Mouse (Mus musculus) heart, embryonic 12.5 days (tissue): ENCODE data around the gene Nfx1. TPM values are rescaled to one million over a fixed set of nuclear protein-coding genes. Genes with fewer than 3 reads are reported as not detected.
"Not testable (repeated sequence)": the region's sequence is repeated elsewhere in the genome, so short reads cannot be mapped to it uniquely, and the experiment has no call there.

Source experiments
- ATAC-seq: fragments of 200-750 bp; cut with Nextera tagmentation; 2 replicates; pipeline ENCODE4 v1.8.0; 2017; ENCODE audit warnings: moderate TSS enrichment, moderate library complexity; ENCODE audit not compliant: insufficient number of reproducible peaks, low FRiP score
- H3K27ac ChIP-seq: fragments of 300-500 bp; sonication (generic); 2 replicates; pipeline ENCODE4 v1.5.1; 2016; ENCODE audit warnings: mild to moderate bottlenecking, moderate library complexity; ENCODE audit not compliant: poor library complexity, severe bottlenecking
- H3K27me3 ChIP-seq: fragments of 300-500 bp; sonication (generic); replicated peaks from 2 replicates; pipeline ENCODE4 v1.6.1; 2016; ENCODE audit warnings: mild to moderate bottlenecking, moderate library complexity
- H3K36me3 ChIP-seq: fragments of 300-500 bp; sonication (generic); 2 replicates; pipeline ENCODE4 v1.6.1; 2016; ENCODE audit warnings: mild to moderate bottlenecking, moderate library complexity
- H3K4me1 ChIP-seq: fragments of 300-500 bp; sonication (generic); replicated peaks from 2 replicates; pipeline ENCODE4 v1.6.1; 2016; ENCODE audit warnings: mild to moderate bottlenecking
- H3K4me2 ChIP-seq: fragments of 300-500 bp; sonication (generic); 2 replicates; pipeline ENCODE4 v1.6.1; 2016; ENCODE audit warnings: mild to moderate bottlenecking, moderate library complexity
- H3K4me3 ChIP-seq: fragments of 300-500 bp; sonication (generic); 2 replicates; pipeline ENCODE4 v1.5.1; 2016; ENCODE audit warnings: mild to moderate bottlenecking
- H3K9ac ChIP-seq: fragments of 300-500 bp; sonication (generic); 2 replicates; pipeline ENCODE4 v1.6.1; 2016; ENCODE audit warnings: mild to moderate bottlenecking, moderate library complexity
- H3K9me3 ChIP-seq: fragments of 300-500 bp; sonication (generic); replicated peaks from 2 replicates; pipeline ENCODE4 v1.6.1; 2016; ENCODE audit warnings: mild to moderate bottlenecking, moderate library complexity
- WGBS: fragments of 180-500 bp; shearing (Covaris S2); methylation state at CpG from one replicate; pipeline ENCODE4 v1.1.7; 2016; 5-methylcytosine and 5-hydroxymethylcytosine counted together
- polyA plus RNA-seq: library from polyadenylated mRNA; unstranded; fragments of >200 nt; fragmentation: Nextera tagmentation; extraction: Ambion mirVana; gene quantifications from 2 replicates; pipeline ENCODE4 v1.2.1, GENCODE M21; 2016

The Nfx1 gene
- 67.8 and 75.0 TPM in 2 replicates for polyA plus RNA-seq

DNA sequence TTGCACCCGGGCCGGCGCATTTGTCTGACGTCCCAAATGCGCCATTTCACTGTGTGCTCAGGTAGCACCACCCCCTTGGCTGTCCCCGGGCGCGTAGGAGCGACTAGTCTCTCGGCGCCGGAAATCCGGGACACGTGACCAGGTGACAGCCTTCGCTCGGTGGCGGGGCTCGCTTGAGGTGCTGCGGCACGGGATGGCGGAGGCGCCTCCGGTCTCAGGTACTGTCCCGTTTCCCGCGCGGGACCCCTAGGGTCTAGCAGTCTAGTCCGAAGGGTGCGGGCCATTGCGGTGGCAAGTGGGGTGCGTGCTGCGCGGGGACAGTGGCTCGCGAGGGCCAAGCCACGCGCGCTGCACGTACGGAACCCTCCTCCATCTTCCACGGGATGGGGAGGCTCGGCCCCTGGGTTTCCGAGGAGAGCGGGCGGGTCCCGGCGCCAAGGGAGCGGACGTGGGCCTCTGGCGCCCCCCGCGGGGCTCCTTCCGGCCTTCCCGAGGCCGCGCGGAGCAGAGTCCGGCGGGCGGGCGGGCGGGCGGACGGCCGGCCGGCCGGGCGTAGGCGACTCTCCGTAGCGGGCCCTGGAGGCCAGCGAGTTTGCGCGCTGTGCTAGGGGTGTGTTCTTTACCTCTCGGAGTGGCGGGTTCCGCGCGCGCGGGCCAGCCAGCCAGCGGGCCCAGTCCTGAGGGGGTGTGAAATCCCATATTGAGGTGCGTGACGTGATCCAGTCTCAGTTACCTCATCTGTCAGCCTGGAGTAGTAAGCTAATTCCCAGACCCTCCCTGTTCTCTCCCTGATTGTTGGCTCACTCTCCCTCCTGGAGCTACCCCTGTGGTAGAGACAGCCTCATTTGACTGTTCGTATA lies at the start of gene Nfx1:
Nfx1 (plus strand) TSS at position 65 of the 860 bp plus-strand sequence.
- under 1% methylated on average over 83 of the region's 85 CpGs for WGBS
- peak; percentile 97 for ATAC-seq
- H3K4me3 ChIP-seq, result peak within 1 kb of the TSS; percentile 99
- peak within 1 kb of the TSS; percentile 85 for H3K9ac ChIP-seq
- peaks cover 16% of the 10 kb centered on the region for H3K36me3 ChIP-seq
- H3K27ac ChIP-seq, result peak within 1 kb of the TSS; percentile 96
- H3K27me3 ChIP-seq, result no peaks in the 10 kb centered on the region
- H3K4me1 ChIP-seq, result peaks cover 19% of the 10 kb centered on the region
- H3K9me3 ChIP-seq, result no peaks in the 10 kb centered on the region
- H3K4me2 ChIP-seq, result peak within 1 kb of the TSS; percentile 80

DNA sequence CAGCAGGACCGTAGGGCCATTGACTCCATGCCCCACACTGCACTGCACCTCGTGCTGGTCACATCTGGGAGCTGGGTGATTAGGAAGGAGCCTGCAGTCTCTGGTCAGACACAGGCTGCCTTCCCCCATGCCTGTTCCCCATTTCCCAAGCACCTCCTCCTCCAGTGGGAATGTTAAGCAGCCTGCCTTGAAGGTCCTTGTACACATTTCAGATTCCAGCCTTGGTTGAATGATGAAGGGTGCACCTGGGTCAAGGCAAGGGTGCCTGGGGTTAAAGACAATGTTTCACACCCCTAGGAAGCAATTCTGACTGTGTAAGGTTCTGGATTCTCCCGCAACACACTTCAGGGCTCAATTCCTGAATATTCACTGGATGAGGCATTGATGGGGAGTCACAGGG lies 49.4 kb upstream of the Nfx1 start:
- Histone ChIP-seq H3K9me3 (no peaks in the 10 kb centered on the region), H3K4me1 (peaks cover 14% of the 10 kb centered on the region), H3K36me3 (no peaks in the 10 kb centered on the region), H3K9ac (no peak overlapping the region), H3K4me2 (no peak overlapping the region), H3K27me3 (no peaks in the 10 kb centered on the region), H3K27ac (no peak overlapping the region), H3K4me3 (no peak overlapping the region)
- WGBS, result 65% methylated on average over 3 of the region's 3 CpGs
- ATAC-seq, result no peak

DNA sequence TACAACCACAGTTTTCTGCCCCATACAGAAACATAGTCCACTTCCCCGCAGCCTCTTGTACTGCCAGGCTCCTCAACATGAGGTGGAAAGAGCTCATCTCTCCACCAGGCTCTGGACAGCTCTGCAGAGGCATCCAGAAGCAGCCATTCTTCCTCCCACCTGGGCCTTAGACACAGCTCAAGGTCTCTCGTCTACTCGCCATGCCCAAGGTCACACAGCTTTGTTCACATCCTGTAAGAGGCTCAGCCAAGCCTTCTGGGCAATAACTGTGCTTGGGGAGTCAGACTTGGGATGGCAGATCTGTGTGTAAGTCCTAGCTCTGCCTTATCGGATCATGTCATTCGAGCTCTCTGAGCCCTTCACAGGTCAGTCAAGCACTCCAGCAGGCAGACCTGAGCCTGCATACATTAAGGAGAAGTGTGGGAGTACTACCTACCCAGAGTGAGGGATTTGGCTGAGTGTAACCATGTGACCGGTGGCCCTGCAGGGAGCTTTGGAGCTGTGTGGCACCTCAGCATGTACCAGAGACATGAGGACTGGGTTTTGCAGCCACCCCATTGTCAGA lies 47.5 kb upstream of the Nfx1 start:
- Histone ChIP-seq H3K9ac (no peak overlapping the region), H3K27me3 (no peaks in the 10 kb centered on the region), H3K4me2 (no peak overlapping the region), H3K4me3 (no peak overlapping the region), H3K36me3 (no peaks in the 10 kb centered on the region), H3K4me1 (peaks cover 14% of the 10 kb centered on the region), H3K9me3 (no peaks in the 10 kb centered on the region), H3K27ac (no peak overlapping the region)
- no peak for ATAC-seq
- 58% methylated on average over 6 of the region's 6 CpGs for WGBS

GRCm38 (mm10) chr4:40925568-40925967 lies 45.1 kb upstream of the Nfx1 start:
- Histone ChIP-seq H3K4me3 (no peak overlapping the region), H3K9me3 (no peaks in the 10 kb centered on the region), H3K27me3 (no peaks in the 10 kb centered on the region), H3K36me3 (no peaks in the 10 kb centered on the region), H3K4me1 (peaks cover under 1% of the 10 kb centered on the region; the same call in 1 of the 2 replicates), H3K27ac (no peak overlapping the region), H3K4me2 (no peak overlapping the region), H3K9ac (no peak overlapping the region)
- ATAC-seq, result no peak
- 63% methylated on average over 3 of the region's 3 CpGs for WGBS

GRCm38 (mm10) chr4:40929046-40929445 lies 41.7 kb upstream of the Nfx1 start:
- Histone ChIP-seq H3K4me1 (no peaks in the 10 kb centered on the region), H3K27me3 (no peaks in the 10 kb centered on the region), H3K9ac (no peak overlapping the region), H3K4me2 (no peak overlapping the region), H3K4me3 (no peak overlapping the region), H3K36me3 (peaks cover 27% of the 10 kb centered on the region), H3K27ac (no peak overlapping the region), H3K9me3 (no peaks in the 10 kb centered on the region)
- ATAC-seq, result no peak
- WGBS, result 79% methylated on average over 7 of the region's 7 CpGs

- H3K9me3 ChIP-seq, result no peaks in the 10 kb centered on the region
- H3K9ac ChIP-seq, result no peak overlapping the region
- ATAC-seq, result no peak
- no peak overlapping the region for H3K27ac ChIP-seq
- H3K36me3 ChIP-seq, result peaks cover 70% of the 10 kb centered on the region
- 71% methylated on average over 5 of the region's 5 CpGs for WGBS
- H3K27me3 ChIP-seq, result no peaks in the 10 kb centered on the region
- no peaks in the 10 kb centered on the region for H3K4me1 ChIP-seq
- H3K4me2 ChIP-seq, result no peak overlapping the region
- no peak overlapping the region for H3K4me3 ChIP-seq
These were observed 37.0 kb upstream of the Nfx1 start for GRCm38 (mm10) chr4:40933694-40934093.

DNA sequence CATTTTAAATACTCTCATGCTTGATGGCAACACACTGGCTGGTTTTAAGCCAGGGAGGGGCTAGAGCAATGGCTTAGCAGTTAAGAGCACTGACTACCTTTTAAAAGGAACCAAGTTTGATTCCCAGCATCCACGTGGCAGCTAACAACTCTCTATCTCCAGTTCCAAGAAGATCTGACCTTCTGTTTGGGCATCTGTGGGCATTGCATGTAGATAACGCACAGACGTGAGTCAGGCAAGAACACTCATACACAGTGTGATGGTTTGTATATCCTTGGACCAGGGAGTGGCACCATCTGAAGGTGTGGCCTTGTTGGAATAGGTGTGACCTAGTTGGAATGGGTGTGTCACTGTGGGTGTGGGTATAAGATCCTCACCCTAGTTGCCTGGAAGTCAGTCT lies 36.3 kb upstream of the Nfx1 start:
- H3K4me3 ChIP-seq, H3K27me3 ChIP-seq, ATAC-seq, H3K27ac ChIP-seq, H3K9me3 ChIP-seq, H3K9ac ChIP-seq, H3K4me1 ChIP-seq, H3K4me2 ChIP-seq: not testable (repeated sequence)
- WGBS, result 83% methylated on average over 3 of the region's 3 CpGs
- H3K36me3 ChIP-seq, result peaks cover 77% of the 10 kb centered on the region

GRCm38 (mm10) chr4:40936175-40936839 lies 34.4 kb upstream of the Nfx1 start:
- Histone ChIP-seq H3K27ac (no peak overlapping the region), H3K27me3 (no peaks in the 10 kb centered on the region), H3K9ac (no peak overlapping the region), H3K4me2 (no peak overlapping the region), H3K9me3 (peaks cover 8% of the 10 kb centered on the region), H3K36me3 (peaks cover 96% of the 10 kb centered on the region), H3K4me3 (no peak overlapping the region), H3K4me1 (no peaks in the 10 kb centered on the region)
- ATAC-seq, result no peak
- WGBS, result 85% methylated on average over 9 of the region's 9 CpGs

GRCm38 (mm10) chr4:40938793-40939192 lies 31.9 kb upstream of the Nfx1 start:
- Histone ChIP-seq H3K9ac (no peak overlapping the region), H3K4me2 (no peak overlapping the region), H3K27me3 (no peaks in the 10 kb centered on the region), H3K27ac (no peak overlapping the region), H3K4me1 (no peaks in the 10 kb centered on the region), H3K4me3 (no peak overlapping the region), H3K36me3 (peaks cover 96% of the 10 kb centered on the region), H3K9me3 (peaks cover 8% of the 10 kb centered on the region)
- no peak for ATAC-seq
- 92% methylated on average over 5 of the region's 5 CpGs for WGBS

DNA sequence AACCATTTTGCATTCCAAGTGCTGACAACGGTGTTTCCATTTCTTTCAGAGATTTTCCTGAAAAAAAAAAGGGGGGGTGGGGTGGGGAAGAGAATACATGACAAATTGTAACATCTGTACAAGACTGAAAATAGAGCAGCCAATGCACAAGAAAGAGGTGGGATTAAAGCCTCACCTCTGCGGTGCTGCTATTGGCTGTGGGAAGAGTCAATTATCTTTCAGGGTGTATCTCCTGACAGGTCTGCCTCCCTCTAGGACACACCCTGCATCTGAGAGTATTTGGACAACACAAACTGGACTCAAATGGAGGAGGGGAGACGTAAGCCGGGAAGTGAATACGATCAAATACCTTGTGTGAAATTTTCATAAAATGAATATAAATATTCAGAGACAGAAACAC lies 27.1 kb upstream of the Nfx1 start:
- no peaks in the 10 kb centered on the region for H3K27me3 ChIP-seq
- WGBS, result 95% methylated on average over 5 of the region's 5 CpGs
- no peak overlapping the region for H3K4me3 ChIP-seq
- H3K9me3 ChIP-seq, result peaks cover 8% of the 10 kb centered on the region
- peaks cover 71% of the 10 kb centered on the region for H3K36me3 ChIP-seq
- no peak overlapping the region for H3K4me2 ChIP-seq
- peaks cover 11% of the 10 kb centered on the region for H3K4me1 ChIP-seq
- no peak for ATAC-seq
- no peak overlapping the region for H3K9ac ChIP-seq
- no peak overlapping the region for H3K27ac ChIP-seq

- Histone ChIP-seq H3K9ac (peak overlapping the region; percentile 93), H3K4me1 (peaks cover 20% of the 10 kb centered on the region), H3K4me2 (peak overlapping the region; percentile 78), H3K9me3 (no peaks in the 10 kb centered on the region), H3K36me3 (peaks cover 53% of the 10 kb centered on the region), H3K4me3 (peak overlapping the region; percentile 82), H3K27ac (no peak overlapping the region), H3K27me3 (no peaks in the 10 kb centered on the region)
- no peak for ATAC-seq
- 82% methylated on average over 7 of the region's 7 CpGs for WGBS
These were observed 24.1 kb upstream of the Nfx1 start for GRCm38 (mm10) chr4:40946516-40947121.
